Mouse (Mus musculus): ENCODE measurements around the gene Ddx21. TPM values are rescaled to one million over a fixed set of nuclear protein-coding genes. Genes with fewer than 3 reads are reported as not detected.
A peak's percentile ranks its signal among the peaks of the same experiment; 100 is the strongest.

Ddx21 gene
- total and polyA plus RNA-seq, 2 experiments = 7.2 to 10.9 TPM

GRCm38 (mm10) chr10:62577673-62578337 lies 24.3 kb downstream of the Ddx21 start:
- Histone ChIP-seq H3K79me2 (ENCODE audit: control insufficient read depth, insufficient read depth, low read length) (peaks cover 6% of the 10 kb centered on the region; the same call in 1 of the 2 replicates), H3K27ac (replicated peaks; ENCODE audit: insufficient read depth, low read depth, low read length) (peak overlapping the region; percentile 24; the same call in 1 of the 2 replicates), H3K9ac (ENCODE audit: low read depth, low read length) (peak overlapping the region; percentile 88), H3K36me3 (ENCODE audit: control insufficient read depth, insufficient read depth, low read length) (peaks cover 19% of the 10 kb centered on the region), H3K27me3 (ENCODE audit: control insufficient read depth, insufficient read depth, low read length) (no peaks in the 10 kb centered on the region), H3K4me3 (ENCODE audit: insufficient read depth, low read depth, low read length) (peak overlapping the region; percentile 91), H3K4me1 (ENCODE audit: control insufficient read depth, insufficient read depth, low read length) (peaks cover 4% of the 10 kb centered on the region)
- no peak for TF ChIP-seq CTCF (IDR thresholded peaks at IDR 0.05; ENCODE audit: low read depth, low read length)
- TF ChIP-seq POLR2A (IDR thresholded peaks at IDR 0.05; ENCODE audit: extremely low read depth, insufficient read depth, low read length) = no peak
- DNase-seq (ENCODE audit: extremely low read depth, low read depth, low spot score) = peak; percentile 33
- 2% methylated on average over 52 of the region's 54 CpGs for WGBS

- WGBS = 92% methylated on average over 13 of the region's 13 CpGs
- no peak overlapping the region for H3K4me3 ChIP-seq (ENCODE audit: insufficient read depth, low read depth, low read length)
- H3K27ac ChIP-seq (replicated peaks; ENCODE audit: insufficient read depth, low read depth, low read length) = no peak overlapping the region
- no peak for TF ChIP-seq POLR2A (IDR thresholded peaks at IDR 0.05; ENCODE audit: extremely low read depth, insufficient read depth, low read length)
- no peak for TF ChIP-seq CTCF (IDR thresholded peaks at IDR 0.05; ENCODE audit: low read depth, low read length)
- DNase-seq (ENCODE audit: extremely low read depth, low read depth, low spot score) = no peak
- no peaks in the 10 kb centered on the region for H3K27me3 ChIP-seq (ENCODE audit: control insufficient read depth, insufficient read depth, low read length)
- H3K36me3 ChIP-seq (ENCODE audit: control insufficient read depth, insufficient read depth, low read length) = peaks cover 17% of the 10 kb centered on the region
- no peak overlapping the region for H3K9ac ChIP-seq (ENCODE audit: low read depth, low read length)
- H3K79me2 ChIP-seq (ENCODE audit: control insufficient read depth, insufficient read depth, low read length) = peaks cover 6% of the 10 kb centered on the region; the same call in 1 of the 2 replicates
- H3K4me1 ChIP-seq (ENCODE audit: control insufficient read depth, insufficient read depth, low read length) = peaks cover 4% of the 10 kb centered on the region
Observed at GRCm38 (mm10) chr10:62575001-62575400, 27.1 kb downstream of the Ddx21 start.

- Histone ChIP-seq H3K27ac (replicated peaks; ENCODE audit: insufficient read depth, low read depth, low read length) (no peak overlapping the region), H3K9ac (ENCODE audit: low read depth, low read length) (no peak overlapping the region), H3K4me3 (ENCODE audit: insufficient read depth, low read depth, low read length) (no peak overlapping the region), H3K36me3 (ENCODE audit: control insufficient read depth, insufficient read depth, low read length) (peaks cover 35% of the 10 kb centered on the region), H3K27me3 (ENCODE audit: control insufficient read depth, insufficient read depth, low read length) (no peaks in the 10 kb centered on the region), H3K4me1 (ENCODE audit: control insufficient read depth, insufficient read depth, low read length) (no peaks in the 10 kb centered on the region), H3K79me2 (ENCODE audit: control insufficient read depth, insufficient read depth, low read length) (no peaks in the 10 kb centered on the region)
- 87% methylated on average over 7 of the region's 7 CpGs for WGBS
- DNase-seq (ENCODE audit: extremely low read depth, low read depth, low spot score) = no peak
- no peak for TF ChIP-seq CTCF (IDR thresholded peaks at IDR 0.05; ENCODE audit: low read depth, low read length)
- no peak for TF ChIP-seq POLR2A (IDR thresholded peaks at IDR 0.05; ENCODE audit: extremely low read depth, insufficient read depth, low read length)
Observed at GRCm38 (mm10) chr10:62570126-62570871, 31.8 kb downstream of the Ddx21 start.

- Histone ChIP-seq H3K36me3 (ENCODE audit: control insufficient read depth, insufficient read depth, low read length) (peaks cover 37% of the 10 kb centered on the region), H3K27me3 (ENCODE audit: control insufficient read depth, insufficient read depth, low read length) (no peaks in the 10 kb centered on the region), H3K4me3 (ENCODE audit: insufficient read depth, low read depth, low read length) (no peak overlapping the region), H3K9ac (ENCODE audit: low read depth, low read length) (no peak overlapping the region), H3K27ac (replicated peaks; ENCODE audit: insufficient read depth, low read depth, low read length) (no peak overlapping the region), H3K79me2 (ENCODE audit: control insufficient read depth, insufficient read depth, low read length) (no peaks in the 10 kb centered on the region), H3K4me1 (ENCODE audit: control insufficient read depth, insufficient read depth, low read length) (no peaks in the 10 kb centered on the region)
- WGBS = 85% methylated on average over 4 of the region's 4 CpGs
- TF ChIP-seq CTCF (IDR thresholded peaks at IDR 0.05; ENCODE audit: low read depth, low read length) = no peak
- TF ChIP-seq POLR2A (IDR thresholded peaks at IDR 0.05; ENCODE audit: extremely low read depth, insufficient read depth, low read length) = no peak
- no peak for DNase-seq (ENCODE audit: extremely low read depth, low read depth, low spot score)
Observed at GRCm38 (mm10) chr10:62568861-62569260, 33.2 kb downstream of the Ddx21 start.

- Histone ChIP-seq H3K27ac (replicated peaks; ENCODE audit: insufficient read depth, low read depth, low read length) (no peak overlapping the region), H3K36me3 (ENCODE audit: control insufficient read depth, insufficient read depth, low read length) (peaks cover 8% of the 10 kb centered on the region), H3K27me3 (ENCODE audit: control insufficient read depth, insufficient read depth, low read length) (no peaks in the 10 kb centered on the region), H3K4me3 (ENCODE audit: insufficient read depth, low read depth, low read length) (no peak overlapping the region; the same call in 1 of the 2 replicates), H3K4me1 (ENCODE audit: control insufficient read depth, insufficient read depth, low read length) (no peaks in the 10 kb centered on the region), H3K9ac (ENCODE audit: low read depth, low read length) (no peak overlapping the region), H3K79me2 (ENCODE audit: control insufficient read depth, insufficient read depth, low read length) (no peaks in the 10 kb centered on the region)
- TF ChIP-seq POLR2A (IDR thresholded peaks at IDR 0.05; ENCODE audit: extremely low read depth, insufficient read depth, low read length) (no peak), CTCF (IDR thresholded peaks at IDR 0.05; ENCODE audit: low read depth, low read length) (peak; percentile 81)
- DNase-seq (ENCODE audit: extremely low read depth, low read depth, low spot score) = no peak
- 98% methylated on average over 1 of the region's 1 CpGs for WGBS
Observed at GRCm38 (mm10) chr10:62557736-62558135, 44.3 kb downstream of the Ddx21 start.

GRCm38 (mm10) chr10:62556558-62556901 lies 45.6 kb downstream of the Ddx21 start:
- Histone ChIP-seq H3K9ac (ENCODE audit: low read depth, low read length) (no peak overlapping the region), H3K27me3 (ENCODE audit: control insufficient read depth, insufficient read depth, low read length) (no peaks in the 10 kb centered on the region), H3K4me1 (ENCODE audit: control insufficient read depth, insufficient read depth, low read length) (no peaks in the 10 kb centered on the region), H3K79me2 (ENCODE audit: control insufficient read depth, insufficient read depth, low read length) (no peaks in the 10 kb centered on the region), H3K4me3 (ENCODE audit: insufficient read depth, low read depth, low read length) (no peak overlapping the region), H3K27ac (replicated peaks; ENCODE audit: insufficient read depth, low read depth, low read length) (no peak overlapping the region), H3K36me3 (ENCODE audit: control insufficient read depth, insufficient read depth, low read length) (peaks cover 4% of the 10 kb centered on the region)
- no peak for TF ChIP-seq CTCF (IDR thresholded peaks at IDR 0.05; ENCODE audit: low read depth, low read length)
- no peak for TF ChIP-seq POLR2A (IDR thresholded peaks at IDR 0.05; ENCODE audit: extremely low read depth, insufficient read depth, low read length)
- DNase-seq (ENCODE audit: extremely low read depth, low read depth, low spot score) = peak; percentile 21
- WGBS = 90% methylated on average over 6 of the region's 6 CpGs
